Mouse (Mus musculus) liver, adult 2 months (tissue): ENCODE results near the gene Gm4952. TPM values are rescaled to one million over a fixed set of nuclear protein-coding genes. Genes with fewer than 3 reads are reported as not detected.
A peak's percentile ranks its signal among the peaks of the same experiment; 100 is the strongest.

Source experiments
- DNase-seq: peaks from one replicate; pipeline ENCODE4 v3.0.0-alpha.2; 2011; ENCODE audit warnings: low read depth, low spot score; ENCODE audit errors: extremely low read depth
- H3K27ac ChIP-seq: fragments of 200-500 bp; replicated peaks from 2 replicates; pipeline ENCODE4 v1.5.1; 2012; ENCODE audit warnings: low read depth, mild to moderate bottlenecking, control low read depth, inconsistent platforms, low read length; ENCODE audit not compliant: insufficient read depth
- H3K27me3 ChIP-seq: fragments of 200-500 bp; 2 replicates; pipeline ENCODE4 v1.6.1; 2012; ENCODE audit warnings: mild to moderate bottlenecking, moderate library complexity, low read length, inconsistent platforms; ENCODE audit not compliant: control insufficient read depth, insufficient read depth
- H3K36me3 ChIP-seq: fragments of 200-500 bp; 2 replicates; pipeline ENCODE4 v1.6.1; 2012; ENCODE audit warnings: low read length, inconsistent platforms; ENCODE audit not compliant: control insufficient read depth, insufficient read depth
- H3K4me1 ChIP-seq: fragments of 200-500 bp; 2 replicates; pipeline ENCODE4 v1.6.1; 2011; ENCODE audit warnings: low read length; ENCODE audit not compliant: control insufficient read depth, insufficient read depth
- H3K4me3 ChIP-seq: fragments of 200-500 bp; 2 replicates; pipeline ENCODE4 v1.5.1; 2011; ENCODE audit warnings: low read depth, mild to moderate bottlenecking, control low read depth, low read length, moderate library complexity; ENCODE audit not compliant: insufficient read depth
- H3K79me2 ChIP-seq: fragments of 200-500 bp; 2 replicates; pipeline ENCODE4 v1.6.1; 2012; ENCODE audit warnings: inconsistent platforms, mild to moderate bottlenecking, low read length, moderate library complexity; ENCODE audit not compliant: control insufficient read depth, insufficient read depth
- H3K9ac ChIP-seq: fragments of 200-500 bp; 2 replicates; pipeline ENCODE4 v1.6.1; 2012; ENCODE audit warnings: low read depth, mild to moderate bottlenecking, control low read depth, inconsistent platforms, low read length
- CTCF ChIP-seq: fragments of 200-500 bp; IDR thresholded peaks from 2 replicates; pipeline ENCODE4 v1.5.1; 2011; ENCODE audit warnings: low read depth, low read length, control low read depth
- POLR2A ChIP-seq: fragments of 200-500 bp; IDR thresholded peaks from 2 replicates; pipeline ENCODE4 v1.6.1; 2011; ENCODE audit warnings: low read length, control low read depth; ENCODE audit not compliant: insufficient read depth; ENCODE audit errors: extremely low read depth
- WGBS: fragments of 180-500 bp; shearing (Covaris S2); methylation state at CpG from one replicate; pipeline ENCODE4 v1.1.7; 2018; 5-methylcytosine and 5-hydroxymethylcytosine counted together
- polyA plus RNA-seq: library from polyadenylated mRNA; depleted of rRNA; stranded (reverse); fragments of >200 nt; gene quantifications from 2 replicates; pipeline ENCODE4 v1.2.3, GENCODE M21; 2012
- total RNA-seq: library from RNA; depleted of rRNA; stranded (reverse); fragments of >200 nt; gene quantifications from 2 replicates; pipeline ENCODE4 v1.2.3, GENCODE M21; 2014

The Gm4952 gene
- total and polyA plus RNA-seq, 2 experiments = 41.7 to 132 TPM

GRCm38 (mm10) chr19:12570866-12571265 is 28.9 kb upstream of the Gm4952 start:
- H3K4me3 ChIP-seq = no peak overlapping the region
- H3K36me3 ChIP-seq = no peaks in the 10 kb centered on the region
- TF ChIP-seq POLR2A = no peak
- no peak for TF ChIP-seq CTCF
- H3K9ac ChIP-seq = no peak overlapping the region
- H3K79me2 ChIP-seq = no peaks in the 10 kb centered on the region
- 0 out of 2 replicates have a peak, but pooled peaks cover 2% of the 10 kb centered on the region for H3K4me1 ChIP-seq
- WGBS = 79% methylated on average over 2 of the region's 2 CpGs
- H3K27me3 ChIP-seq = no peaks in the 10 kb centered on the region
- no peak for DNase-seq
- H3K27ac ChIP-seq = no peak overlapping the region

DNA sequence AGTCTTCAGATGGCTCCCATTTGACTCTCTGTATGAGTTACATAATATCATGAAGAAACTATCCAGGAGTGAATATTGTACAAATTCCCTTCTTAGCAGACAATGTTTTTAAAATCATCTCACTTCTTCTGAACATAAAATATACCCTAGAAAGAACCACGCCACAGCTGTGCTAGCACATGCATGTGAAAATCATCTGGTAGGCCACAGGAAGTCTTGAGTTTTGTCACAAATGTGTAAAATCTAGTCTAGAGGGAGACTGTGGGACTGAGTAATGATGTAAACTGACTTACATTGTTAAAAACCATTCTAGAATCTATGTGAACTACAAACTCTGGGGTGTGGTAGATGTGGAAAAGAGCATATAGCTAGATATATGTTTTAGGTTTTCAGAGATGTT is 28.1 kb upstream of the Gm4952 start:
- no peaks in the 10 kb centered on the region for H3K27me3 ChIP-seq
- 98% methylated on average over 1 of the region's 1 CpGs for WGBS
- H3K4me1 ChIP-seq = 0 out of 2 replicates have a peak, but pooled peaks cover 3% of the 10 kb centered on the region
- H3K79me2 ChIP-seq = no peaks in the 10 kb centered on the region
- no peaks in the 10 kb centered on the region for H3K36me3 ChIP-seq
- TF ChIP-seq POLR2A (no peak), CTCF (no peak)
- DNase-seq = no peak
- no peak overlapping the region for H3K27ac ChIP-seq
- no peak overlapping the region for H3K4me3 ChIP-seq
- no peak overlapping the region for H3K9ac ChIP-seq

DNA sequence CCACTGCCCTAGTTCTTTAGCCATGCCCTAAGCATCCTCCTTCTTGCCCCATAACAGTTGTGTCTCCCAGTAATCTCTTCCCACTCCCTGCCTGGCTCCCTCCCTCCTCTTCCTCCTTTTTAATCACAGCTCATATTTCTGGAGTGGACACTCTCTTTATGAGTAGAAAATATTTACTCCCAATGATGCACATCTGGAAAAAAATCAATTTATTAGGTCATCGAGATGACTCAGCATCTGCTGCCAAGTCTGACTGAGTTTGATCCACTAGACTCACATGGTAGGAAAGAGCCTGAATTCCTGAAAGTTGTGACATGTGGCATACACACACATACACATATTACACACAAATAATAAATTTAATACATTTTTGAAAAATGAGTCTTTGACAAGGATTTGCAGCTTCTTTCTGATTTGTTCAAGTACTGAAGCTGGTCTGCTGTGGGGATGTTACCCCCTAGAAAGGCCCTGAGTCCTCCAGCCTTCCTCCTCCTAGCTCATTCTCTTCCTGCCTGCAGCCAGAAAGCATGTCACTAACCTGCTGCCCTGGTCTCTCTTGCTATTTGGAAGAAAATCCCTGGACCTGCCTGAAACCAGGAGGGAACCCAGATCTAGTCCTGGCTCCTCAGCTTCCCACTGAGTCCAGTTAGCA is 27.0 kb upstream of the Gm4952 start:
- peak; percentile 12 for DNase-seq
- Histone ChIP-seq H3K27ac (no peak overlapping the region), H3K36me3 (no peaks in the 10 kb centered on the region), H3K79me2 (no peaks in the 10 kb centered on the region), H3K4me3 (no peak overlapping the region), H3K4me1 (0 out of 2 replicates have a peak, but pooled peaks cover 4% of the 10 kb centered on the region), H3K9ac (no peak overlapping the region), H3K27me3 (no peaks in the 10 kb centered on the region)
- 14% methylated on average over 1 of the region's 1 CpGs for WGBS
- TF ChIP-seq CTCF (no peak), POLR2A (no peak)

GRCm38 (mm10) chr19:12573266-12574011 is 26.3 kb upstream of the Gm4952 start:
- Histone ChIP-seq H3K4me1 (0 out of 2 replicates have a peak, but pooled peaks cover 4% of the 10 kb centered on the region), H3K4me3 (peak overlapping the region; percentile 7), H3K9ac (peak overlapping the region; percentile 1; the same call in 1 of the 2 replicates), H3K36me3 (no peaks in the 10 kb centered on the region), H3K79me2 (no peaks in the 10 kb centered on the region), H3K27ac (peak overlapping the region; percentile 10; the same call in 1 of the 2 replicates), H3K27me3 (no peaks in the 10 kb centered on the region)
- TF ChIP-seq CTCF (no peak), POLR2A (no peak)
- DNase-seq = peak; percentile 60
- WGBS = 29% methylated on average over 14 of the region's 14 CpGs

GRCm38 (mm10) chr19:12574012-12574407 is 25.8 kb upstream of the Gm4952 start:
- H3K4me3 ChIP-seq = peak overlapping the region; percentile 7
- DNase-seq = peak; percentile 29
- H3K9ac ChIP-seq = peak overlapping the region; percentile 1; the same call in 1 of the 2 replicates
- H3K36me3 ChIP-seq = no peaks in the 10 kb centered on the region
- TF ChIP-seq CTCF (no peak), POLR2A (no peak)
- H3K27me3 ChIP-seq = no peaks in the 10 kb centered on the region
- WGBS = 56% methylated on average over 5 of the region's 5 CpGs
- H3K27ac ChIP-seq = peak overlapping the region; percentile 24; the same call in 1 of the 2 replicates
- H3K4me1 ChIP-seq = 0 out of 2 replicates have a peak, but pooled peaks cover 4% of the 10 kb centered on the region
- no peaks in the 10 kb centered on the region for H3K79me2 ChIP-seq
